Mouse (Mus musculus) liver, embryonic 14.5 days (tissue): Measurements from ENCODE around the gene Zfp879. TPM values are rescaled to one million over a fixed set of nuclear protein-coding genes. Genes with fewer than 3 reads are reported as not detected.
A peak's percentile ranks its signal among the peaks of the same experiment; 100 is the strongest.

Experiments used
- ATAC-seq: fragments of 200-750 bp; cut with Nextera tagmentation; 2 replicates; pipeline ENCODE4 v1.8.0; 2017; ENCODE audit warnings: moderate number of reproducible peaks, mild to moderate bottlenecking, moderate library complexity; ENCODE audit not compliant: insufficient read depth
- DNase-seq, 3 experiments: peaks; one replicate each; pipeline ENCODE4 v3.0.0-alpha.2; 2012 to 2013; ENCODE audit warnings: low read depth in 3 of 3, low spot score in 3 of 3
- H3K27ac ChIP-seq: fragments of 300-500 bp; sonication (generic); 2 replicates; pipeline ENCODE4 v1.5.1; 2014; ENCODE audit warnings: moderate library complexity, mild to moderate bottlenecking, control low read depth, inconsistent platforms
- H3K27me3 ChIP-seq: fragments of 300-500 bp; sonication (generic); 2 replicates; pipeline ENCODE4 v1.6.1; 2014; ENCODE audit warnings: mild to moderate bottlenecking, low read length, moderate library complexity; ENCODE audit not compliant: control insufficient read depth, insufficient read depth
- H3K36me3 ChIP-seq: fragments of 300-500 bp; sonication (generic); replicated peaks from 2 replicates; pipeline ENCODE4 v1.6.1; 2014; ENCODE audit warnings: low read depth; ENCODE audit not compliant: control insufficient read depth, insufficient read depth
- H3K4me1 ChIP-seq, 2 experiments: fragments of 200-500 bp in 1 of 2; fragments of 300-500 bp in 1 of 2; sonication (generic) in 1 of 2; replicated peaks; 2 replicates each; pipeline ENCODE4 v1.6.1; 2012 to 2014; ENCODE audit warnings: antibody characterized with exemption in 1 of 2, inconsistent platforms in 1 of 2, low read length in 1 of 2; ENCODE audit not compliant: control insufficient read depth in 2 of 2, insufficient read depth in 2 of 2
- H3K4me2 ChIP-seq: fragments of 300-500 bp; sonication (generic); 2 replicates; pipeline ENCODE4 v1.6.1; 2014; ENCODE audit warnings: low read depth, mild to moderate bottlenecking, control low read depth, moderate library complexity
- H3K4me3 ChIP-seq, 2 experiments: fragments of 200-500 bp in 1 of 2; fragments of 300-500 bp in 1 of 2; sonication (generic) in 1 of 2; 2 replicates each; pipeline ENCODE4 v1.5.1; 2012 to 2014; ENCODE audit warnings: low read depth in 2 of 2, low read length in 2 of 2, mild to moderate bottlenecking in 2 of 2, control low read depth in 1 of 2, inconsistent platforms in 1 of 2, moderate library complexity in 1 of 2; ENCODE audit not compliant: insufficient read depth in 1 of 2
- H3K9ac ChIP-seq: fragments of 300-500 bp; sonication (generic); replicated peaks from 2 replicates; pipeline ENCODE4 v1.6.1; 2014; ENCODE audit warnings: mild to moderate bottlenecking, control low read depth, moderate library complexity
- H3K9me3 ChIP-seq: fragments of 300-500 bp; sonication (generic); 2 replicates; pipeline ENCODE4 v1.6.1; 2016; ENCODE audit warnings: low read length, mixed read lengths; ENCODE audit not compliant: control insufficient read depth
- CTCF ChIP-seq: IDR thresholded peaks from 2 replicates; pipeline ENCODE4 v1.5.1; 2016; ENCODE audit warnings: antibody characterized with exemption, low read depth, control low read depth
- EP300 ChIP-seq: IDR thresholded peaks from 2 replicates; pipeline ENCODE4 v1.6.1; 2016; ENCODE audit warnings: antibody characterized with exemption, low read depth
- WGBS: fragments of 180-500 bp; shearing (Covaris S2); extraction: QIAGEN DNeasy Blood & Tissue Kit; methylation state at CpG from one replicate; pipeline ENCODE4 v1.1.7; 2014; ENCODE audit not compliant: insufficient replicate concordance; 5-methylcytosine and 5-hydroxymethylcytosine counted together
- polyA plus RNA-seq, 2 experiments: library from polyadenylated mRNA; depleted of rRNA in 1 of 2; stranded (reverse) in 1 of 2; unstranded in 1 of 2; fragments of >200 nt; fragmentation: Nextera tagmentation in 1 of 2; extraction: Ambion mirVana in 1 of 2; gene quantifications; 2 replicates each; pipeline versions ENCODE4 v1.2.1 to v1.2.3; 2012 to 2014

Gene Zfp879
- polyA plus RNA-seq, 2 experiments, result 0.04 to 0.08 TPM

GRCm38 (mm10) chr11:50848520-50849137 is 7.3 kb upstream of the Zfp879 start:
- no peak overlapping the region for H3K4me3 ChIP-seq
- peaks cover 43% of the 10 kb centered on the region for H3K27me3 ChIP-seq
- no peak overlapping the region for H3K4me2 ChIP-seq
- ATAC-seq, result no peak
- no peaks in the 10 kb centered on the region for H3K36me3 ChIP-seq
- no peak overlapping the region for H3K9ac ChIP-seq
- 27% methylated on average over 3 of the region's 3 CpGs for WGBS
- no peak overlapping the region for H3K27ac ChIP-seq
- DNase-seq, result no peak
- H3K9me3 ChIP-seq, result no peaks in the 10 kb centered on the region
- TF ChIP-seq EP300, result no peak
- H3K4me1 ChIP-seq, result no peaks in the 10 kb centered on the region

- DNase-seq (no peak), ATAC-seq (no peak)
- H3K27me3 ChIP-seq, result peaks cover 36% of the 10 kb centered on the region
- H3K4me1 ChIP-seq, result no peaks in the 10 kb centered on the region
- no peak overlapping the region for H3K27ac ChIP-seq
- H3K4me3 ChIP-seq, result no peak overlapping the region
- H3K36me3 ChIP-seq, result no peaks in the 10 kb centered on the region
- H3K4me2 ChIP-seq, result no peak overlapping the region
- 66% methylated on average over 5 of the region's 5 CpGs for whole genome bisulfite sequencing
- TF ChIP-seq CTCF (peak; percentile 42), EP300 (no peak)
- H3K9ac ChIP-seq, result no peak overlapping the region
- H3K9me3 ChIP-seq, result no peaks in the 10 kb centered on the region
These were observed 5.7 kb upstream of the Zfp879 start for GRCm38 (mm10) chr11:50847047-50847446.

DNA sequence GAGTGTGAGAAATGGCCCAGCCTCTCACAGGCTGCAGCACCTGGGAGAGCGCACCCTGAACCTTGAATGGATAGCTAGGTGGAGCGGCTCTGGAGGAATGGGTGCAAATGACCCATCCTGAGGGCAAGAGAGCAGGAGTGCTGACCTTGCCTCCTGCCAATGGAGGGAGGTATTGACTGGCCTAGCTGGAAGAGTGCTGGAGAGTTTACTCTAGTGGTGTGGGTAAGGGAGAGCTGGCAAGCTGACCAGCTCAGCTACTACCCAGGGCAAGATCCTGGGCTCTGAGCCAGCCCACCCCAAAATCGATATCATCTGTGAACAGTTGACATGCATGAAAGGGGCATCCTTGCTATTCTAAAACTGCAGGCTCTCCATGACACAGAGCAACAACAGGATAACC is 4.6 kb upstream of the Zfp879 start:
- WGBS, result 67% methylated on average over 3 of the region's 3 CpGs
- no peak for DNase-seq
- H3K4me1 ChIP-seq, result no peaks in the 10 kb centered on the region; a peak in 1 of 4 replicates
- ATAC-seq, result no peak
- no peak overlapping the region for H3K27ac ChIP-seq
- H3K36me3 ChIP-seq, result no peaks in the 10 kb centered on the region
- no peak overlapping the region for H3K4me2 ChIP-seq
- H3K4me3 ChIP-seq, result no peak overlapping the region
- no peak overlapping the region for H3K9ac ChIP-seq
- H3K27me3 ChIP-seq, result peaks cover 25% of the 10 kb centered on the region
- TF ChIP-seq CTCF (no peak), EP300 (no peak)
- no peaks in the 10 kb centered on the region for H3K9me3 ChIP-seq

DNA sequence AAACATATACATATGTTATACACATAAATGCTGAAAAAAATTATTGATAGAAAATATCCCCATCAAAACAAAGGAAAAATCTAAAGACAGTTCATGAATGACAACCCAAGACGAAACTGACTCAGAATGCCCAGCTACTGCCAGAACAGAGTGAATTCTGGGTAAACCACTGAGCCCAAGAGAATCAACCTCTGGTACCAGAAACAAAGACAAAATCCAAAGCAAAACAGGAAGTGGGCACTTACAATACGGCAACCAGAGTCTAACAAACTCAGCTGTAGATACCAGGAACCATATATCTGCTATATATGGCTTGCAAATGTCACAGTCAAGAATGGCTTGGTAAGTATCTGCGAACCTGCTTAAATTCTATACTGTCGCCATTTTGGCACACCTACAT is 5.6 kb downstream of the Zfp879 start:
- H3K4me1 ChIP-seq, result no peaks in the 10 kb centered on the region
- no peak for ATAC-seq
- no peak overlapping the region for H3K27ac ChIP-seq
- no peaks in the 10 kb centered on the region; the same call in 1 of the 2 replicates for H3K9me3 ChIP-seq
- WGBS, result 52% methylated on average over 4 of the region's 4 CpGs
- H3K4me3 ChIP-seq, result no peak overlapping the region
- no peak overlapping the region for H3K9ac ChIP-seq
- DNase-seq, result no peak
- H3K4me2 ChIP-seq, result no peak overlapping the region
- H3K27me3 ChIP-seq, result no peaks in the 10 kb centered on the region
- no peaks in the 10 kb centered on the region for H3K36me3 ChIP-seq
- no peak for TF ChIP-seq CTCF

DNA sequence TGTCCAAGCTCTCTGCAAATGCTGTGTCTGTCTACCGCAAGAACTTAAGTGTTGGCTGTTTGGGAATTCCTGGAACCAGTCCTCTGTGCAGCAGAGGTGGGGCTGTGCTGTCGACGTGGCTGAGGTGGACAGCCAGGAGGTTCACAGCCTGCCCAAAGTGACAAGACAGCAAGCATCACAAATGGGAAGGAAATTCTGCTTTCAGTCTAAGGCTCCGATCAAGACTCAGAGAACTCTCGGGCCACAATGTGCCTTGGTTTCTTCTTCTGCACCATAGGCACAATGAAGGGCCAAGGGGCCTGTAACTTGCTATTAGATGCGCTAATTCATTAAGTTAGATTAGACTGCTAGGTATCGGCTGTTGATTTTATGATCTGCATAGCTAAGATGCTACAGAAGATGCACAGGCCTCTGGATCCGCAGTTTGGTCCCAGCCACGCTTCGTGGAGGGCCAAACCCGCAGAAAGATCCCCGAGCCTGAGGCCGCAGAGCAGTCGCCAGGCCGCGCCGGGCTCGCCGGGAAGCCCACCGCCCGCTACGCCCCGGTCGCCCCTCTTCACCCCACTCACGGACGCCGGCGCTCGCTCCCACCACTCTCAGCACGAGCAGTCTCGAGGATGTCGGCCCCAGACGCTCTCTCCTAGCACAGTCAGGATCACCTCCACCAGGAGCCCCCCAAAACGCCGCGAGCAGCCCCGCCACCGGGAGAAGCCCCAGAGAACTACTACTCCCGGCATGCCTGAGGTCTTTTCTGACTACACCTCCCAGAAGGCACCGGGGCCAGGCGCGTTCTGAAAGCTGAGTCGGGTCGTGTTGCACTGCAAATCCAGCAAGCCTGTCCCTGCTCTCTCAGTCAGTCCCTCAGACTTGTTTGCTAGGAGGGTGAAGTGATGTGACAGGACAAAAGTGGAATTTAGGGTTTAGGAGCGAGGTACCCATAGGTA is 14.1 kb downstream of the Zfp879 start, which contains the start of gene Zfp354c:
Gene Zfp354c, minus strand, starts transcription at position 715 of the 944 bp plus-strand sequence.
- Histone ChIP-seq H3K27me3 (no peaks in the 10 kb centered on the region), H3K4me3 (peak within 1 kb of the TSS; percentile 67 to 82), H3K4me2 (peak within 1 kb of the TSS; percentile 80), H3K36me3 (no peaks in the 10 kb centered on the region), H3K9me3 (no peaks in the 10 kb centered on the region), H3K9ac (peak within 1 kb of the TSS; percentile 59), H3K4me1 (peaks cover 0 to 6% of the 10 kb centered on the region in 2 experiments; a peak in 2 of 4 replicates), H3K27ac (no peak within 1 kb of the TSS)
- 1% methylated on average over 45 of the region's 45 CpGs for WGBS
- ATAC-seq, result peak; percentile 73; the same call in 1 of the 2 replicates
- DNase-seq, result peak; percentile 49 to 56 (median 51)
- TF ChIP-seq EP300, result no peak
- TF ChIP-seq CTCF, result no peak
